Mouse (Mus musculus): ENCODE measurements around the gene Cnr2.

Gene Cnr2

GRCm38 (mm10) chr4:135875991-135876582, 19.1 kb upstream of the Cnr2 start:
- DNase-seq (ENCODE audit: low spot score in 2 of 2), result peak in 1 of 2 experiments; percentile 20

- DNase-seq (ENCODE audit: low spot score in 2 of 2), result peak; percentile 46 to 63
Observed at GRCm38 (mm10) chr4:135876583-135877020, 18.6 kb upstream of the Cnr2 start.

DNA sequence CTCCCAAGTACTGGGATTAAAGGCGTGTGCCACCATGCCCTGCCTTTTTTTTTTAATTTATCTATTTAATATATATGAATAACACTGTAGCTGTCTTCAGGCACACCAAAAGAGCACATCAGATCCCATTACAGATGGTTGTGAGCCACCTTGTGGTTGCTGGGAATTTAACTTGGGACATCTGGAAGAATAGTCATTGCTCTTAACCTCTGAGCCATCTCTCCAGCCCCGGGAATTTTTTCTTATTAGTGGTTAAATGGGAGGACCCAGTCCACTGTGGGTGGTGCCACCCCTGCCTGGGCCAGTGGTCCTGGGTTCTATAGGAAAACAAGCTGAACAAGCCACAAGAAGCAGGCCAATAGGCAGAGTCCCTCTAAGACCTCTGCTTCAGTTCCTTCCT, 17.5 kb upstream of the Cnr2 start:
- DNase-seq (ENCODE audit: low spot score in 2 of 2), result peak in 1 of 2 experiments; percentile 19

DNA sequence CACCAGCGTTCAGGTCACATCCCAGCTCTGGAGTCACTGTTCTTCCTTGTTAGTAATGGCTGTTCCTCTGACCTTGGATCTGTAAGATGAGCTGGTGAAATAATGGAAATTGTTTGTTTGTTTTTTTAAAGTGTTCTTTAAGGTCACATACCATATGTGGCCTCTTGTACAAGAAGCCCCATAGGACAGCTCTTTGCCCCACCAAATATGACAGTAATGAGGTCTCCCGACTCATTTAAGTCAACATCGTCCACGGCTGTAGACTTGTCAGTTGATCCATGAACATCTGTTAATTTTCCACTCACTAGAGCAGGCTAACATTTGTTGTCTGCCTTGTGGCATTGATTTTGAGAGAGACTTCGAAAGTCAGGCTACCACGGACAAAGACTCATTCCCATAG, 16.2 kb upstream of the Cnr2 start:
- DNase-seq (ENCODE audit: low spot score in 2 of 2), result no peak

GRCm38 (mm10) chr4:135880018-135880417, 15.2 kb upstream of the Cnr2 start:
- DNase-seq (ENCODE audit: low spot score in 2 of 2), result no peak

- no peak for DNase-seq (ENCODE audit: low spot score in 2 of 2)
Observed at GRCm38 (mm10) chr4:135880576-135880975, 14.6 kb upstream of the Cnr2 start.

DNA sequence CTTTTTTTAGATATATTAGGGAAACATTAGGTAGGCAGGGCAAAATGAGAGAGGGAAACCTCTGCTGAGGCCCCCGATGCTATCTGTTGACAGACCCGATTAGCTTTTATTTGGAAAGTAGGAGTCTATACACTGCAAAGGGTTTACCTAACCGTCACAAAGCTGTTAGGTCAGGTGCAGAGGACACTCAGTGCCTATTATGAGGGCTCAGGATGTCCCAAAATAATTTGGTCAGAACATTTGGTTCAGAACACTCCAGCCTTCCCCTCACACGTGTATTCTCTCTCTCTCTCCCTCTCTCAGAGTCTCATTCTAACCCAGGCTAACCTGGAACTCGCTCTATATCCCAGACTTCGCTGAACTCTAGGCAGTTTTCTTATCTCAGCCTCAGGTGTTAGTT, 13.2 kb upstream of the Cnr2 start:
- DNase-seq (ENCODE audit: low spot score in 2 of 2), result no peak

- no peak for DNase-seq (ENCODE audit: low spot score in 2 of 2)
Observed at GRCm38 (mm10) chr4:135883401-135883851, 11.8 kb upstream of the Cnr2 start.

GRCm38 (mm10) chr4:135883881-135884516, 11.2 kb upstream of the Cnr2 start:
- DNase-seq (ENCODE audit: low spot score in 2 of 2), result no peak

- DNase-seq (ENCODE audit: low spot score in 2 of 2), result no peak
Observed at GRCm38 (mm10) chr4:135884531-135884930, 10.7 kb upstream of the Cnr2 start.

- no peak for DNase-seq (ENCODE audit: low spot score in 2 of 2)
Observed at GRCm38 (mm10) chr4:135885676-135886075, 9.5 kb upstream of the Cnr2 start.

DNA sequence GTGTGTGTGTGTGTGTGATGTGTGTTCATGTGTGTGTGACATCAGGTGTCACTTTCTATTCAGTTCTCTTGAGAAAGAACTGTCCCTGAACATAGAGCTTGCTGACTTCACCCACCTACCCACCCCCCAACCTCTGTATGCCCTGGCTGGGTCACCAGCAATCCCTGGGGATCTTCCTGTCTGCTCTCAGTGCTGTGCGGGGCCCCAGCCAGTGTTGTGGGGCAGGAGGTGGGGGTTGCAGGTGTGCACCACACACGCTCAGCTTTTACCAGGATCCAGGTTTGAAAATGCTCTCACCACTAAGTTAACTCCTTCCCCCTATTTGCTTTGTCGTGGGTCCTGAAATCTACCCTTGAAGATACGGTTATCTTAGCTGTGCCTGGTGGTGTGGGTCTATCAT, 9.0 kb upstream of the Cnr2 start:
- no peak for DNase-seq (ENCODE audit: low spot score in 2 of 2)

- no peak for DNase-seq (ENCODE audit: low spot score in 2 of 2)
Observed at GRCm38 (mm10) chr4:135888448-135889057, 6.6 kb upstream of the Cnr2 start.

DNA sequence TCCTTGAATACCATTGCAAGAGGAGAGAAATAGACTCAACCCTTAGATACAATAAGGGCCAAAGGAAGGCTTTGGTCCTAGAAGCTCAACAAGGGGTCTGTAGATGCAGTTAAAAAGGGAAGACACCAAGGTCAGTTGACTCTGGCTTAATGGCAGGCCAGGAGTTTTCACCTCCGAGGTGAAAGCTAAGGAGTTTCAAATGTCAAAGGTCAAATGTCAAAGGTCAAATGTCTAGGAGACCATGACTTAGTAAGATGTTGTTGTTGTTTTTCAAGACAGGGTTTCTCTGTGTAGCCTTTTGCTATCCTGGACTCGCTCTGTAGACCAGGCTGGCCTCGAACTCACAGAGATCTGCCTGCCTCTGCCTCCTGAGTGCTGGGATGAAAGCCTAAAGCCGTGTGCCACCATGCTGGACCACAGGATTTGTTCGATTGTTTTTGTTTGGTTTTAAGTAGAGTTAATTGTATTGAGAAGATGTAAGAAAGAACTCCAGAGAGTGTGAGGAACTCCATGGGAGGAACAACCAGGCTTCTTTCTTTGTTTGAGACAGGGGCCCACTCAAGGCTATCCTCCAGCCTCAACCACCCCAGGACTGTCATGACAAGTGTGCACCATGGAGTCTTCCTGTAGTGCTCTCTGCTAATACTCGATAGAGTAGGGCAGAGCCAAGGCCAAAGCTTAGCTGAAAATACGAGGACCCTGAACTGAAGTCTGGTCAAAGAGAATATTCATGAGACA, 5.9 kb upstream of the Cnr2 start:
- no peak for DNase-seq (ENCODE audit: low spot score in 2 of 2)

GRCm38 (mm10) chr4:135889884-135890283, 5.3 kb upstream of the Cnr2 start:
- peak; percentile 48 to 51 for DNase-seq (ENCODE audit: low spot score in 2 of 2)

DNA sequence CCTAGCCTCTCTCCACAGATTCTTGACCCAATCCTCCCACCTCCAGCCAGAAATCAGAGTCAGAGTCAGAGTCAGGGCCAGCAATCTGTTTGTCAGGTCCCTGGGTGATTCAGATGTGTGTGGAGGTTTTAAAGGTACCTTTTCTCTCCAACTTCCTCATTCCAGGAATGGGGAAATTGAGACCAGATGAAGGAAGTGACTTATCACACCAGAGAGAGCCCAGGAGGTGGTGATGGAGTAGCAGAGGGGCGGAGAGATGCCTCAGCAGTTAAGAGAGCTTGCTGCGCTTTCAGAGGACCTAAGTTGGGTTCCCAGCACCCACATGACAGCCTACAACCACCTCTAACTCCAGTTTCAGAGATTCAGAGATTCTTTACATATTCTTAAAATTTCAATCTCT, 3.7 kb upstream of the Cnr2 start:
- DNase-seq (ENCODE audit: low spot score in 2 of 2), result no peak

DNA sequence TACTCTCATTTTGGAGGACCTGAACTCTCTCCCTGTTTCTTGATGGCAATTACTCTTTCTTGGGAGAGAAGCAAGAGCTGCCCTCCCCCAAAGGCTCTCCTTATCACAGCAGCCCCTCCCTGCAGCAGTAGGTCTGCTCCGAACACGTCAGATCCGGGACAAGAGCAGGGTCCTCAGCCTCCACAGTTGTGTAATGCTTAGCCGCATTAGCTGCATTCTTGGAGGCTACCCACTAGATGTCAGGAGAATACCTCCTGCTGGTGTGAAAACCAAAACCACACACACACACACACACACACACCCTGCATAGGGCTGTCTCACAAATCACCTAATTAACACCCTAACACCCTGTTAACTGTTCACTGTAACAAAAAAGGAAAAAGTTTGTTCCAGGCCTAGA, 2.3 kb upstream of the Cnr2 start:
- no peak for DNase-seq (ENCODE audit: low spot score in 2 of 2)

- DNase-seq (ENCODE audit: low spot score in 2 of 2), result no peak
Observed at GRCm38 (mm10) chr4:135896157-135896556, 963 bp downstream of the Cnr2 start.

DNA sequence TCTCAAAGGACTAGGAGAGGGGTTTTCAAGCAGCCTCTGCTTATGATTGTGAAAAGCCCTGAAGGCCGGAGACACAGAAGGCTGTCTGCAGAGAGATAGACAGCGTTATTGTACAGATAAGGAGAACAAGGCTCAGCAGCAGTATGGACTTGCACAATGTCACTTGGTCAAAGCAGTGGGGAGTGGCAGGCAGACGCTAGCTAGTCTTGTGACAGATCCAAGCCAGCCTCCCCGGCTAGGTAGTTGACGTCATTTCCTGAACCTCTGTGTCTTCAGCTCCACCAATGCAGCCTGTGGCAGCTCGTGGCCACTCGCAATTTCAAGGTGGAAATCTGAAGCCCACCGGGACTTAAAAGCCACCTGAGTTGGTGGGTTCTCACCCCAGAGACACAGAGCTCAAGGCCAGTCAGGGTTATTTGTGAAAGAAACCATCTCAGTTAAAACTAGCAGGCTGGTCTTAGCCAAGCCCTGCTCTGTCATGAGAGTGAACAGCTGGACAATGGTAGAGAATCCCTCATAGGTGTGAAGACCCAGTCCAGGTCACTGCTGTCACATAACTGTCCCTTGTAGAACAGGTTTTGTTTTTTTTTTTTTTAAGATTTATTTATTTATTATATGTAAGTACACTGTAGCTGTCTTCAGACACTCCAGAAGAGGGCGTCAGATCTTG, 3.3 kb downstream of the Cnr2 start:
- DNase-seq (ENCODE audit: low spot score in 2 of 2), result no peak

DNA sequence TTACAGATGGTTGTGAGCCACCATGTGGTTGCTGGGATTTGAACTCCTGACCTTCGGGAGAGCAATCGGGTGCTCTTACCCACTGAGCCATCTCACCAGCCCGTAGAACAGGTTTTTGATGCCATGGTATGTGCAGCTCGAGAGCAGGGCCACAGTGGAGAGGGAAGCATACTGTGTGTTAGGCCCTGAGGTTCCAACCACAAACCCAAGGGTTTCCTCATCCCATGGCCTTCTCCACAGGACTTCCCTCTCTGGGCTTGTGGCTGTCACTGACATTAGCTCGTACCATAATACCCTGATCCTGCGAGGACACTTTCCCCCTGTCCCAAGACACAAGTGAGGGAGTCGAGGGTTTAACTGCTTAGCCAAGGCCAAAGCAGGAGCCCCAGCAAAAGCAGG, 3.9 kb downstream of the Cnr2 start:
- no peak for DNase-seq (ENCODE audit: low spot score in 2 of 2)

DNA sequence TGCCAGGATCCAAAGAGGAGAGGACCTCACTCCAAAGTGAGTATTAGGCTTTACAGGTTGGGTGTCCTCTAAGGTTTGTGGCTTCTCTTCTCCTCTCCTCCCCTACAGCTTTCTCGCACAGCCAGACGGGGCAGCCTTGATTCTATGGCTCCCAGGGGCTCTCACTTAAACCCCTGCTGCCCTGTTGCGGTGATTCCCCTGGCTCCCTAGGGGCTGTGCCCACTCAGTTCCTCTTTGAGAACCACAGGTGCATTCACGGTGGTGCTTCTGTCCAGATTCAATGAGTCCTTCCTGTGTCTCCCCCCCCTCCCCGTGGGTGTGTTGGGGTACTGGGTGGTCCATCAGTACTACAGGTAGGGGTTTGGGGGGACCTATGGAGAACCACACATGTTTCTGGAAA, 4.8 kb downstream of the Cnr2 start:
- no peak for DNase-seq (ENCODE audit: low spot score in 2 of 2)

DNA sequence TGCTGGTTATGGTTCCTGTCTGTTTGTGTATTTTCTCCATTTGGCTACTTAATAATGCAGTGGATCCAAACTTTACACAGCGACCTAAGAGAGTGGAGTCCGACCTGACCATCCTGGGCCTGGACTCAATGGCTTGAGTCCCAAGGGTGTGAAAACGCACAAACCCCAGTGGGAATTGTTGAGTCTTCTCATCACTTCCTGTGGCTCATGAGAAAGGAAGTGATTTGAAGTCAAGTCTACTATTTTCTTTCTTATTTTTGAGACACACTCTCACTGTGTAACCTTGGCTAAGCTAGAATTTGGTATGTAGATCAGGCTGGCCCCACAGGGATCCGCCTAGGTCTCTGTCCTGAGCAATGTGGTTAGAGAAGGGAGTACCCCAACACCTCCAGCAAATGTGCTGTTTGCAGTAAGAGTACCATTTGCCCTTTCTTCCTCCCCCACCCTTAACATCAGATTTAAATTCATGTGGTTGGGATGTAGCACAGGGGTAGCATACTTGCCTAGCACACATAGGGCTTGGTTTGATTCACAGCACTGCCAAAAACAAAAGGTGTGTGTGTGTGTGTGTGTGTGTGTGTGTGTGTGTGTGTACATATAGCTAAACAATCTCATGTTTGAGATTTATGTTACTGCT, 7.5 kb downstream of the Cnr2 start:
- DNase-seq (ENCODE audit: low spot score in 2 of 2), result no peak

All from frontal cortex, postnatal 25 days (tissue).